Mouse (Mus musculus): Measurements from ENCODE around the gene Sema3d.
A peak's percentile ranks its signal among the peaks of the same experiment; 100 is the strongest.

Gene Sema3d

GRCm38 (mm10) chr5:12499791-12500504, 116.8 kb downstream of the Sema3d start:
- no peak for DNase-seq

- no peak for DNase-seq
These were observed 129.3 kb downstream of the Sema3d start for GRCm38 (mm10) chr5:12512471-12512870.

GRCm38 (mm10) chr5:12515283-12515682, 132.1 kb downstream of the Sema3d start:
- DNase-seq = no peak

- DNase-seq = no peak
These were observed 142.1 kb downstream of the Sema3d start for GRCm38 (mm10) chr5:12525235-12525767.

- DNase-seq = no peak
These were observed 145.4 kb downstream of the Sema3d start for GRCm38 (mm10) chr5:12528596-12528995.

- no peak for DNase-seq
These were observed 146.6 kb downstream of the Sema3d start for GRCm38 (mm10) chr5:12529771-12530170.

- no peak for DNase-seq
These were observed 158.1 kb downstream of the Sema3d start for GRCm38 (mm10) chr5:12541268-12541667.

GRCm38 (mm10) chr5:12549046-12549669, 166.0 kb downstream of the Sema3d start:
- DNase-seq = no peak

- DNase-seq = no peak
These were observed 172.2 kb downstream of the Sema3d start for GRCm38 (mm10) chr5:12555401-12555800.

GRCm38 (mm10) chr5:12557889-12558288, 174.7 kb downstream of the Sema3d start:
- DNase-seq = no peak

- no peak for DNase-seq
These were observed 178.6 kb downstream of the Sema3d start for GRCm38 (mm10) chr5:12561740-12562139.

- DNase-seq = peak; percentile 45 to 58
These were observed 179.0 kb downstream of the Sema3d start for GRCm38 (mm10) chr5:12562204-12562603.

- DNase-seq = no peak
These were observed 179.9 kb downstream of the Sema3d start for GRCm38 (mm10) chr5:12563132-12563531.

- no peak for DNase-seq
These were observed 181.5 kb downstream of the Sema3d start for GRCm38 (mm10) chr5:12564602-12565220.

- DNase-seq = no peak
These were observed 183.4 kb downstream of the Sema3d start for GRCm38 (mm10) chr5:12566568-12566967.

- no peak for DNase-seq
These were observed 191.4 kb downstream of the Sema3d start for GRCm38 (mm10) chr5:12574551-12574950.

- DNase-seq = no peak
These were observed 192.1 kb downstream of the Sema3d start for GRCm38 (mm10) chr5:12575262-12575661.

GRCm38 (mm10) chr5:12579752-12580151, 196.6 kb downstream of the Sema3d start:
- DNase-seq = no peak

- no peak for DNase-seq
These were observed 199.4 kb downstream of the Sema3d start for GRCm38 (mm10) chr5:12582540-12582939.

GRCm38 (mm10) chr5:12583293-12583834, 200.2 kb downstream of the Sema3d start:
- no peak for DNase-seq

- DNase-seq = no peak
These were observed 201.7 kb downstream of the Sema3d start for GRCm38 (mm10) chr5:12584886-12585285.

- DNase-seq = no peak
These were observed 251.2 kb downstream of the Sema3d start for GRCm38 (mm10) chr5:12634227-12634980.
